Mouse (Mus musculus) cerebellum, postnatal 14 days (tissue): ENCODE results near the gene Adk.
"Not testable (repeated sequence)": the region's sequence is repeated elsewhere in the genome, so short reads cannot be mapped to it uniquely, and the experiment has no call there.

Source experiments
- DNase-seq, 2 experiments: peaks; one replicate each; pipeline ENCODE4 v3.0.0; 2021; ENCODE audit warnings: mixed read lengths in 2 of 2

Adk gene

DNA sequence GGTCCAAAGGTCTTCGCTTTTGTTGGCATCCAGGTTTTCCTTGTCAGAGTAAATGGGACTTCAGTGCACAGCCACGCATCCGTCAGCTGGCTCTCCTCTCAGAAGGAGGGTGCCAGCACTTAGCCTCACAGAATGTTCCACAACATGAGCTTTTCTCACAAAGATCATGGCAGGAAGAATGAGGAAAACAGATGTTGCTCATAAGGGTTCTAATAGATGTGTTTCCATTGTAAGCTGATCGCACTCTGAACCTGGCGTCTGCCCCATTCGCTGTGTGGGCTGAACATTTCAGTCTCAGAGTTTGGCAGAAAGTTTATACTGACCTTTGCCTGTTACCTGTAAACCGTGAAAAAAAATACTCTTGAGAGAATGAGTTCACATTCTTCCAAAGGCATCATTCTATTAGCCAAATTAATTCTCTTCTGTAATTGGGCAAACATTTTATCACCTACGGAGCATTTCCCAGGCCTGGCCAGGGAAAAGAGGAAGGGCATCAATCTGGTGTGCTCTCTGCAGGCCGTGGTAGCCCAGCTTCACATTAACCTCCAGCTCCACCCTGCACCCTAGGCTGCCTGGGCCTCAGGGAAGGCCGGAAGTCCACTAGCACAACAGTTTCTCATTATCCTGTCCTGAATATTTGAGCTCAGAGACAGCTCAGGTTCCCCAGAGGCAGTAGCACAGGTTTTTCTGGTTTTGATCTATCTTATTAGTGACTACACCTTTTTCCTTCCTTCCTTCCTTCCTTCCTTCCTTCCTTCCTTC is 389.6 kb downstream of the Adk start:
- no peak for DNase-seq

DNA sequence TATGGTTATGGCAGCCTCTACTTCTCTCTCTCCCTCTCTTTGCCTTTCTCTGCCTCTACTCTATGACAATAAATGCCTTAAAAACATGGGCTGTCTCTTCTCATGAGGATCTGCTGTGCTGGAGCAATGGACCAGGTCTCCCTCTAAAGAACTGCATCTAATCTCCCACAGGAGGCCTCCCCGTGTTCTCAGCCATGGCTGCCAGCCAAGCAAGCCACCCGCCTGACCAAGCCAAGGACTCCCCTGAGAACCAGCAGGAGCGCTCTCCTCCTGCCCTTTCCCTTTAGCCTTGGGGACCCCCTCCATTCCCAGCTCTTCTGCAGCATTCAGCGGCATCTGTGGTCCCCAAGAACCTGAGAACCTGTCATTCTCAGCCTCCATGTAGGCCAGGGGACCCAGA is 400.2 kb downstream of the Adk start:
- DNase-seq, result no peak

DNA sequence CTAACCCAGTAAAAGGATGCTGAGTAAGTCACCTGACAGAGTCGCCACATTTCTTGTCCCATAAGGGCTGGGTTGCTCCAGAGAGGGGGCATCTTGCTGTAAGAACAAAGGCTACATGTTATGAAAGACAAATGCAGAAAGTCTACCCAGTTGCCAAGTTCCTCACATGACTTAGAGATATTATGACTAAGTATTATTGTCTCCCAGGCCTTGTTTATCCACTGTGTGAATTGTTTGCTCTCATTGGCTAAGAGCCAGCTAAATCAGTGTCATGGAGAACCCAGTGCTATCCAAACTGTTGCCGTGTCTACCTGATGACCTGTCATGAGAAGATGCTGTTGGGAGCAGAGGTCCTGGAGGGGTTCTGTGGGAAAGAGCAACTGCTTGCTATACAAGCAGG is 401.5 kb downstream of the Adk start:
- DNase-seq, result no peak

DNA sequence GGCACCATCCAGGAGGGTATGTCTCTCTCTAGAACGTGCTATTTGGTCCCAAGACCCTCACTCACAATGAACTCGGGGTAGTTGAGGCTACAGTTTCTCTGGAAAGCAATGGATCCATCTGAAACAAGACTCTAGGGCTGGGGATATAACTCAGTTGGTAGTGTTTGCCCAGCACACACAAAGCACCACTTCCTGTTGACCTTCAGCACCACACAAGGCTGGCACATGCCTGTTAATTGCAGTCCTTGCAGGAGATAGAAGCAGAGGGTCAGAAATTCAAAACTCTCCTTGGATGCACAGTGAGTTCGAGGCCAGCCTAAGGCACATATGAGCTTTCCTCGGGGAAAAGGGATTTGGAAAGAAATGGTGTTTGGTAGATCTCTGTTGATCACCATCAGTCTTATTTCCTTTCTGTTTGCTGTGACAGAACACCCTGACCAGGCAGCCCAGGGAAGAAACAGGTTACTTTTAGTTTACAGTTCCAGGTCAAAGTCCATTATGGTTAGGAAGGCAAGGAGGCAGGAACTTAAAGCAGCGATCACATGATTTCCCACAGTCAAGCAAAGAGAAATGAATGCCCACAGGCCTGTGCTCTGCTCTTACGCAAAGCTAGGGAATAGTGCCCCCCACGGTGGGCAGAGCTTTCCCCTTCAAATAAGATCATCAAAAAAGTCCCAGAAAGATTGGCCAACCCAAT is 403.4 kb downstream of the Adk start:
- no peak for DNase-seq

DNA sequence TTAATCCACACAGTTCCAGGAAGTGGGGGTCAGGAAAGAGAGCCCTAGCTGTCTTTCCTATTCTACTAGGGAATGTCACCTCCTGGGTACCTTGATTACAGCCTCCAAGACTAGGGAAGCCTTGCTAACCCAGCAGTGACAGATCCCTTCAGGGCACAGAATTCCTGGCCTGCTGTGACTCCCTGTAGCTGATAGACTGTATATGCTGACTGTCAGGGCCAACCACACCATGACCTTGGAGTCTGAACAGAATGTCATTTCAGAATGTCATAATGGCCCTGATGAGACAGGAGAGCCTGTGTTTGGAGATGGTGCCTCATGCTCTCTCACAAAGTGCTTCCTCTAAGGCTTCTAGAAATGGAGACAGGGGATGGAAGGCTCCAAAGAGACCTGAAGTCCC is 404.2 kb downstream of the Adk start:
- DNase-seq, result no peak

DNA sequence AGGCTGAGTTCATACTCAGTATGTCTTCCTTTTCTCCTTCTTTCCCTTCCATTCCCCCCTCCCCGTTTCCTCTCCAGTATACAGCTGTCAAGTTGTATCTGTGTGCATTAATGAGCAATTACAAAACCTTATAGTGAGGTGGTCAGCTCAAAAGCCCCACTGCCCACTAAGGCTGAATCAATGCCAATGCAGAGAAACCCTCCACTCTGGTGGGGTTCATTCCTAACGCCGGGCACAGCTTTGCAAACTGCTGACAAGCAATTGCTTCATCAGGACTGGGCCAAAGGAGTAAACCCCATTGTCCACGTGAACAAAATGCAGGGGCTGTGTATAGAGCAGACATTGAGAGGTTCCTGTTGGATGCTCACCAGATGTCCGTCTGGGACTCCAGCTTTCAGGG is 405.5 kb downstream of the Adk start:
- DNase-seq, result no peak

DNA sequence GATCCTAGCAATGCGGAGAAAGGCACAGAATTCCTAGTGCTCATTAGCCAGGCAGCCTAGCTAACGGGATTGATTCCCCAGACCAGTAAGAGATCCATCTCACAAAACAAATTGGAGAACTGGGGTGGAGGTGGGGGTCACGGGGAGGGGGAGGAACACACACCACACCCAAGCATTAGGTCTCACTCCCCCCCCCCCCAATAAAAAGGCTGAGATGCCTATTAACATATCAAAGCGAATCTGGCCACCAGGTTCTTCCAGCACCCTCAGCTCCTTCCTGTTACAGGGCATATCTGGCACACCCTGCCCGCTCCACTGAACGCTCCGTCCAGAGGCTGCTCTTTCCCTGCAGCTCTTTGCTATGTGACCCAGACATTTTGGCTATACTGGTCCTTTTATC is 406.3 kb downstream of the Adk start:
- DNase-seq, result no peak

DNA sequence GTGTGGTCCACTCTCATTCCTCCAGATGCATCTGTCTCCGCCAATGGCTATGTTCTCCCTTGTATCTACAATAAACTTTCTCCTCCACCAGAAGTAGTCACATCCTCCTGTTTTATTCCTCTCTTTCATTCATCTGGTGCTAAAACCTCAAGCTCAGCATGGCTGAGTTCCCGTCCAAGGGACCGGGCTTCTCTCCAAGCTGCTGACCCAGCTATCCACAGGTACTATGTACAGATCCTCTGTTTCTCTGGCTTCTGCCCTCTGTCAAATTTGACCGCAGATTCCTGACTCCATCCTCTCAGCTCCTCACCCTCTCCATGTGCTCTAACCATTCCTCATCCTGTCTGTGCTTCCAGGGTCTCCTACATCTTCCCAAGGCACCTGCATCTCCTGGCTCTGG is 406.8 kb downstream of the Adk start:
- DNase-seq, result peak; percentile 52 to 65

DNA sequence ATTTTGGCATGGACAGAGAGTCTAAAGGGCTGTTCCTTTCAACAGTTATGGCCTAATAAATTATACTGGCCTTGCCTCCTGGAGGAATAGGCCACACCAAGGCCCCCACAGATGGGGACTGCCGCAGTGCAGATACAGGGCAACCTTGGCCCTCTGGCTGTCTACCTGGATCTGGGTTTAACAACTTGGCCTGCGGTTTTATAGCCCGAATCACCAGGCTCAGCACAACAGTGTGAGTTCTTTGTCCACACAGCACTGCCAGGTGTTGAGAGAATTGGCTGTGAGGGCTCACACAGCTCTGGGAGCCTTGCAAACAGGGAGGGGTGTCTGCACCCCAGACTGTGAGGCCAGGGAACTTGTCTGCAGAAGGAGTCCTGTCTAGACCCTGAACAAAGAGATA is 410.0 kb downstream of the Adk start:
- no peak for DNase-seq

DNA sequence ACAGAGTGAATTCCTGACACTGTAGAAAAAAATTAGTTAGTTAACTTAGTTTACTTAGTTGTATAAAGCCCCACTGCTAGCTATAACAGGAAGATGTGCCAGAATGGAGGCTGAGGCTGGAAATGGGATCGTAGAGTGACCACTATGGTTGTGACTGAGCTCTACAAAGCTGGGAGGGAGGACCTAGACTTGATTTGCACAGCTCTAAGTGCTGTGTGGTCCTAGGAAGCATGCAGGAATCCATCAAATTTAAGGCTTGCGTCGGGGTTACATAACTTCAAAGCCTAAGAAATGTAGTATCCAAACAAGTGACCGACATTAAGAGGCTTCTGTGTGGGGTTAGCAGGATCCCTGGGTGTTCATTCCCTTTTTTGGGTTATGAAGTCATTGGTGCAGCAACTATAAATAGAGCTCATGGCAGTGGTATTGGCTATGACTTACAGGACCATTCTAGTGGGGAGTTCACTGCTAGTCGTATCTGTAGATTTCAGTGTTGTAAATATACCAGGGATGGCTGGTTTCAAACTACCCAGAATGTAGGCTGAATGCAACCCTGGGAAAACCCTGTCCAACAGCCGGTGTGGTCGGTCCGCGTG is 410.8 kb downstream of the Adk start:
- no peak for DNase-seq

DNA sequence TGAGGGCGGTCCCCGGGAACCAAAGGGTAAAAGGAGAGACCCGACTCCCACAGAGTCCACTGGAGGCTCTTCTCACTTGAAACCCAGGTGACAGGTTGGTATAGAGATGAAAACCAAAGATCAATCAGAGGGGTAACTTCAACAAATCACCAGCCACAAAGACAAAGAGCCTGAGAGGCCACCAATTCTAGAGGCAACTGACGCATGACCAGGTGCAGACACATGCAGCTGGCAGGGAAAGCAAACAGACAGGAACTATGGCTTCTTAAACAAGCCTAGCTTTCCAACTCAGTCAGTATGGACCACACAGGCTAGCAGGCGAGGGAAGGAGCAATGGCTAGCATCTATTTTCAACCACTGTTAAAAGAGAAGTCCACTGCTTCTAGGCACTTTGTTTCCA is 418.0 kb downstream of the Adk start:
- DNase-seq, result no peak

DNA sequence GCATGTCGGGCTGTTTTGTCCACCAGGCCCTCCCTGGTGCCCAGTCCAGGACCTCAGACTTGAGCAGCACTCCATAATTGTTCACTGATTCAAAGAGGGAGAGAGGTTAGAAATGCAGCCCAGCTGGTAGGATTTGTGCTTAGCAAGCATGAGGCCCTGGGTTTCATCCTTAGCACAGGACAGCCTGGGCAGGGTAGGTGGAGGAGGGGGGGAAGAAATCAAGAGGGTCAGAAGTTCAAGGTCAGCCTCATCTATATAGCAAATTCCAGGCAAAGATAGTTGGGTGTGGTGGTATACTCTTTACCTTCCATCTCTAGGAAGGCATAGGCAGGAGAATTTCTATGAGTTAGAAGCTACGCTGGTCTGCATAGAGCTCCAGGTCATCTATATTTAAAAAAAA is 419.6 kb downstream of the Adk start:
- no peak for DNase-seq

DNA sequence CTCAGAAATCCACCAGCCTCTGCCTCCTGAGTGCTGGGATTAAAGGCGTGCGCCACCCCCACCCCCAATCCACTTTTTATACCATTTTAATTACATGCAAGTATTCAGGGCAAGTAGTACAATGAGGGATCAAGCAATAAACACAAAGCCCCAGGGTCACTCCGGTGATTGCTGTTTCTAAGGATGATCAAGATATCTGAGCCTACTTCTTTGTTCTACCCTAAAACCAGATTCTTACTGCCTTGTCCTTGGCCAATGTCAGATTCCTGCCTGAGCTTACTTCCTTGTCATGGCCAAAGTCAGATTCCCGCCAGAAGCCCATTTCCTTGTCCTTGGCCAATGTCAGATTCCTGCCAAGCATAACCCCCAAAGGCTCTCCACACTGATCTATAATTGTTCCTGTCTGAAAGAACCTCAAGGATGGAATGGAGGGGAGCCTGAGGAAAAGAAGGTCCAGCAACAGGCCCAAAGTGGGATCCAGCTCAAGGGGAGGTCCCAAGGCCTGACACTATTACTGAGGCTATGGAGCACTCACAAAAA is 422.3 kb downstream of the Adk start:
- DNase-seq, result not testable (repeated sequence)

DNA sequence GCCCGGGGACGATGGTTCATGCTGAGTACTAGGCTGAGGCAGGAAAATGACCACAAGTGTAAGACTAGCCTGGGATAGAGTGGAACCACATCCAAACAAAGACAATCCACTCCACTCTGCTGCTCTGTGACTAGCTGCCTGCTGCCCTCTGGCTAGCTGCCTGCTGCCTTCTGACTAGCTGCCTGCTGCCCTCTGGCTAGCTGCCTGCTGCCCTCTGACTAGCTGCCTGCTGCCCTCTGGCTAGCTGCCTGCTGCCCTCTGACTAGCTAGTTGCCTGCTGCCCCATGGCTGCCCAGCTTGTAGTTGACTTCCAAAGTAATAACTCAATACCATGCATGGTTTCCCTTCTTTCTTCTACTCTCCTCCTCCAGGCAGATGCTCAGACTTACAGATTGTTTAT is 424.8 kb downstream of the Adk start:
- DNase-seq, result peak in 1 of 2 experiments; percentile 9

DNA sequence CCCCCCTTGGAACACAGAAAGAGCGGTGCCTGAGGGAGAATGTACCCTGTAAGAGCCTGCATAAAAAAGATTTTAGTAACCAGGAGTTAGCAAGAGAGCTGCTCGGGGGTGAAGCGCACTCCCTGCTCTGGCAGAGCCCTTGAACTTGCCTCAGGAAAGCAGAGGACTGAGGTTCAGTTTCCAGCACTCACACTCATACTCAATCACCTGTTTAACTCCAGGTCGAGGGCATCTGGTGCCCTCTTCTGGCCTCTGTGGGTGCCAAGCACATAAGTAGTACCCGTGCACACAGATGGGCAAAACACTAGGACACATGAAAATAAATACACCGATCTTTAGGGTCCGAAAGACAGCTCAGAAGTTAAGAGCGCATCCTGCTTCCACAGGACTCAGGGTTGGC is 427.2 kb downstream of the Adk start:
- DNase-seq, result no peak

DNA sequence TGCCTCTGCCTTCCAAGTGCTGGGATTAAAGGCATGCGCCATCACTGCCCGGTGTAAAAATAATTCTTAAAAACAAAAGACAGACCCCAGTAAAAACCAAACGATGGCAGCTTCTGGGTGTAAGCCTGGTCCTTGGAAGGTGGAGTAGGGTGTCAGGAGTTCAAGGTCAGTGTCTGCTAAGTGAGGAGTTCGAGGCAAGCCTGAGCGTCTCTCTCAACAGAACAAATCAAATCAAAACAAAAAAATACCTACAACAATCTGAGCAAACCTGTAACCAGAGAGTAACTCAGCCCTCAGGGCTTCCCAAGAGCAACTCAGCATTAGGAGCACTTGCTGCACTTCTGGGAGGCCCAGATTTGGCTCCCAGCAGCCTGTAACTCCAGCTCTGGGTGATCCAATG is 427.8 kb downstream of the Adk start:
- DNase-seq, result no peak

DNA sequence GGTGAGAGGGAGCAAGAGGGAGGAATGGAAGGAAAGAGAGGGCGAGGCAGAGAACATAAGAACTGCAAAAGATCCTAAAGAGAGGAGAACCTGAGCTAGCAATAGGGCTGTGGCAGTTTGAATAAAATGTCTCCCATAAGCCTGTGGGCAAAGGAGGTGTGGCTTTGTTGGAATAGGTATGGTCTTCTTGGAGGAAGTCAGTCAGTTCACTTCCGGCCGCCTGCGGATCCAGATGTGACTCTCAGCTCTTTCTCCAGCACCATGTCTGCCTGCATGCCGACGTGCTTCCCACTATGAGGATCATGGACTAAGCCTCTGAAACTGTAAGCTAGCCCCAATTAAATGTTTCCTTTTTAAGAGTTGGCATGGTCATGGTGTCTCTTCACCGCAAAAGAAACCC is 428.9 kb downstream of the Adk start, which contains the start of gene Kat6b:
TSS of gene Kat6b (plus strand) at position 204 of the 400 bp plus-strand sequence.
- DNase-seq, result no peak

DNA sequence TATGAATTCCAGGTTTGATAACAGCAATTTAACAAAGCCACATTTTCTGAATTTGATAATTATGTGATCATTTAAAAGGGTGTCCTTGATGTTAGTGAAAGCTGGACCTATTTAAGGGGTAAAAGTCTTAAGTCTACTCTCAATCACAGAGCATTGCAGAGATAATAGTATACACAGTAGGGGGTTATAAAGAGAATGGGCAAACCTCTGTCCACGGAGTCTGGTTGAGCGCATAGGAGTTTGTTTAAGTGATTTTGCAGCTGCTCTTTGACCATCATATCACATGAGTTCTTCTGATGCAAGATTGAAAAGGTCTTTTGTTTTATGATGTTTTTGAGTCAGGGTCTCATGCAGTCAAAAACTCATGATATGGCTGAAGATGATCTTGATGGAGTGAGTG is 431.8 kb downstream of the Adk start:
- no peak for DNase-seq

DNA sequence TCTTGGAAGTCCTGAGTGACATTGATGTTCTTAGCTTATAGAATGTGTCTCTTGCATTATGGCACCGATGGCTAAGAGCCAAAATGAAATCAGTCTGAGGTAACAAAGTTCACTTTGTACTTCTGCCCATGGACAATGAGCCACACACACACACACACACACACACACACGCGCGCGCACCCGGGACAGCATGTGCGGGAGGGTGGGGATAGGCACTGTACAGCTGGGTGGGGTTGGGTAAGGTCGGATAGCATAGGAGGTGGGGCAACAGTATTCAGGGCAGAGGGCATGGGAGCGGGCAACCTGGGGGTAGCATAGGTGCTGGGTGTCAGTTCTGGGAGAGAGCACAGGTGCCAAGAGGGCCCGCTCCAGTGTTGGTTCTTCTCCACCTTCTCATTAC is 432.3 kb downstream of the Adk start:
- no peak for DNase-seq

DNA sequence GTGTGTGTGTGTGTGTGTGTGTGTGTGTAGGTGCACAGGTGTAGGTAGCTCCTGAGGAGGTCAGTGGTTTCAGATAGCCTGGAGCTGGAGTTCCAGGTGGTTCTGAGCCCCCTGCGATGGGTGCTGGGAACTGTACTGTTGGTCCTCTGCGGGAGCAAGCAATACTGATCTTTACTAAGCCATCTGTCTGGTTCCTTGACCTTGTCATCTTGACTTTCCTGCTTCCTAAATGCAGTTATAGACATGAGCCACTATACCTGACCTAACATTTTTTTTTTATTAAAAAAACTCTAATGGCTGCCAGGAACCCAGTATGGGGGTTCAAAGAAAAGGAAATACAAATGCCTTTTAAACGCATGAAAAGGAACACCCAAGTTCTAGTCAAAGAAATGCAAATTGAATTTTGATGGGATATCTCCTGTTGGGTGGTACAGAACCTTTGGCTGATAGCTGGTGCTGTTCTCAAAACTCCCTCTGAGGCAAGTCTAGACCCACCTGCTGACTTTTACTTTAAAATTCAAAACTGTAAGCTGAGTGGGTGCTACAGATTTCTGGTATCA is 433.7 kb downstream of the Adk start:
- no peak for DNase-seq

DNA sequence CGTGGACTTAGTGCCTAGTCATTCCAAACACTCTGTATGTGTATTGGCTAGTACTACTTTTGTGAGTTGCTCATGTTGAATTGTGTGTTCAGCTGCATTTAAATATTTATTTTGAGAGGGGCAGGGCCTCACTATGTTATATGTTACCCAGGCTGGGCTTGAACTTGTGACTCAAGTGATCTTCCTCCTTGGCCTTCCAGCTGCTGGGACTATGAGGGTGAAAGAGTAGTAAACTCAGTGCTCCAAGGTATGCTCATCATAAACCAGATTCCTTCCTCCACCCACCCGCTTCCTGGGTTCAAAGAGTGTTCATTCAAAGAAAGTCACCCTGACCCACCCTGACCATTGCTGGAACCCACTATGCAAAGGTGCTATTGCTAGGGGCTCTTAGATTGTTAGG is 434.8 kb downstream of the Adk start:
- DNase-seq, result not testable (repeated sequence)

DNA sequence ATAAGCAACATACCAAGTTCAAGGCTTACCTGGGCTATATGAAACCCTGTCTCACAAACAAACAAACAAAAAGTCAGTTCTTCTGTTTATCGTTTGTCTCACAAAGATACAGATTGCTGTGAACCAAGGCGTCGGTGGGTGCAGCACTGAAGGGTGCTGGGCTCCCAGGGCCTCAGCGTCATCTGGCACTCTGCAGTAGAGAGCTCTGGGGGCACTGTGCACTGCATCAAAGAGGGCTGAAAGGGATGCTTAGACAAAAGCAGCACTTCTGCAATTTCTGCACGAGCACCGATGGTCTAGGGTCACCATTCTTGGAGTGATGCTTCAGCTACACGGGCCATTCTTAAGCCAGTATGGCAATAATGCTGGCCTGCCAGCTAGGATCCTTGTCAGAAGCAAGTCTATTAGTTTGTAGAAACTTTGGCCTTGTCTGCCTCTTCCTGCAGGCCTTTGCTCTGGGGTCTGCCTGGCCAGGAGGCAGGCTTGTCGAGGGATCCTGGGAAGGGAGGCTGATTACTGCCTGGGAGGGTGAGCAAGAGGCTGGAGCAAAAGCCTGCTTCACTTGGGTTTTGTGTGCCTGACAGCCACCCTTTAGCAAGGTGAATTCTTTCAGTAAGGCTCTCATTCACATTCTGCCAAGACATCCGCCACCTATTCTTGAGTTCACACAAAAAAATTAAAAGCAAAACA is 436.2 kb downstream of the Adk start:
- not testable (repeated sequence) for DNase-seq

DNA sequence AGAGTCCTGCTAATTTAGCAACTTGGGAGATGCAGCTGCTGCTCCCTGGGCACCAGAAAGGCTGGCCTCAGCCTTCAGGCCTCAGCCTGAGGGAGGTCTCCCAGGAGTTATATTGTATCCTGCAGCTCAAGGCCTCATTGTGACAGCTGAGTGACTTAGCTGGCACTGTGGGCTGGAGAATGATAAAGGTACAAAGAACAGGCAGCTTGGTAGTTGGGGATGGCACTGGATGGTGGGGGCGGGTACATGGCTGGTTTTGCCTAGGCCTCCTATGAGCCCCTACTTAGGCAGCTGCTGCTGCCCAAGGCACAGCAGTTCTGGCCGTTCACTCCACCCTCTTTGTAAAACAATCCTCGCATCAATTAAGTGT is 436.7 kb downstream of the Adk start:
- DNase-seq, result no peak
